Mouse (Mus musculus): ENCODE measurements around the gene Slc22a23.

The Slc22a23 gene

DNA sequence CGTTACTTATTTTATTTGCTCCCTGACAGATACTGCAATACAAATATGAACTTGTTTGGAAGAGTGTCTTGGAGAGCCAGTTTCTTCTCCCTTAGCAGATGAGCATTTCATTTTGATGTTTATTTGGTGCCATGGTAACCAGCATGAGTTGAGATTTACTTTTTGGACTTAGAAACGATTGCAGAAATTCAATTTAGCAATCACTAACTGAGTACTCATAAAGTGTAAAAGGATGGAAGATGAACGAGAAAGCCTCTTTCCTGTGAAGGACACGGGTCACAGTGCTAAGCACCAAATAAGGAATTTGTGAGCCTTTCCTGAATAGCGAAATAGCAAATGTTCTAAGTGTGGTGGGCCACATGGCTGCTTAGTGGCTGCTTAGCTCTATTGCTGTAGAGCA is 79.4 kb downstream of the Slc22a23 start:
- DNase-seq = no peak

DNA sequence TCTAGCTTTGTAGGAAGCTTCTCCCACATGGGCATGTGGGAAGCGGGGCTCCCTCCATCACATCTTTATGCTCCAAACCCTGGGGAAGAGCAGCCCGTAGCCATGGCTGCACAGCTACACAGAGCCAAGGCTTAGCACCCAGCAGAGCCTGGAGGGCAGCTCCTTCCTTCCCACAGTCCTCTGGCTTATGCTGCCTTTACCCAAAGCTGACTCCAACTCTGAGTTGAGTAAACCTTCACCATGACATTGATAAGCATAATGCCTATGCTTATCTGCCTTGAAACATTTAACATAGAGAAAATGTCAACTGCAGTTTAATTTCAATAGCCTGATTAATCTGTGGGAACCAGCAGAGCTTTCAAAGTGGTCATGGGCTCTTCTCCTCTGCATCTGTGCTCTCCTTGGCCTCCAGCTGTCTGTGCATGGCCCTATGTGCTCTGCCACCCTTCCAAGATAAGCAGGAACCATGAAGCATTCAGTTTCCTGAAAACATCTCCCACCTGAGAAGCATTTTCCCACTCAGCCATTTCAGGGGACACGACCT is 79.9 kb downstream of the Slc22a23 start:
- no peak for DNase-seq

DNA sequence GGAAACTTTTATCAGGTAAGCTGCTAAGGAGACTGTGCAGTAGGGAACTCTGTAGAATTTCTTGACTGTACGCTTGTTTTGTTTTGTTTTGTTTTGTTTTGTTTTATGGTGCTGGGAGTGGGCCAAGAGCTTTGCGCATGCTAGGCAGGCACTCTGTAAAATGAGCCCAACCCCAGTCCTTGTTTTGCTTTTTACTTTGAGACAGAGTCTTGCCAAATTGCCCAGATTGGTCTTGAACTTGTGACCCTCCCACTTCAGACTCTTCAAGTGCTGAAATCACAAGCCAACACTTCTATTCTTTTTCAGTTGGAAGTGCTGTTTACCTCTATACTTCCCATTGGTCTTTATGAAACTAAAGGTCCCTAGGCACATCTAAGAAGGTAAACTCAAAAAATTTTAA is 80.5 kb downstream of the Slc22a23 start:
- DNase-seq = no peak

DNA sequence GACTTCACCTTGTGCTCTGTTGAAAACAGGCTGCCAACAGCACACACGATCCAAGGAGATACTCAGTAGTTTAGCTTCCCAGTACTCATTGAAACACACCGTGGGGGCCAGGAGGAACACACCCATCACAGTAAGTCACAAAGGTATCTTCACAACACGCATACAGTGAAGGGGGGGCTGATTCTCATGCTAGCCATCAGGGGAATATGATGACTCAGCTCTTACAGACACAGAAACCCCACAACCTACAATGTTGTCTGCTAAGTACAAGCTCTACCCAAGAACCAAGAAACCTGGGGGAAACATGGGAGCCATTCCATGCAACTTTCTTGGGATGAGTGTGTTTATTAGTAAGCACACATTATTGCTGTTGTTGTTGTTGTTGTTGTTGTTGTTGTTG is 86.2 kb downstream of the Slc22a23 start:
- no peak for DNase-seq

DNA sequence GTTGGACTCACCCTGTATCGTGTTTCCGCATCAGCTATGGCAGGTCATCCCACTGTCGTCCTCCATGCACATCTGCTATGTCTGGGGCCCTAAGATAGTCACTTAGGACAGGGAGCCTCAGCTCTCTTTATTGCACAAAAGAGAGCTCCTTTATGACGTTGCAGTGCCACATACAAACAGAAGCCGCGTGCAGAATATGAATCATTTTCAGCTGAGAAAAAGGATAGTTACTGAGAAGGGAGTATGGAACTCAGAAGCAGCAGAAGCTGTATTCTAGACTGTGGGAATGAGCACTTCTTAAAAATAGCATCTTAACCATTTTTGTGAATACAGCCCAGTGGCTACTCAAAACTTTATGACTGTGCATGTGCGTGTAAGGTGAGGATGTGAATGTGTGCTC is 87.8 kb downstream of the Slc22a23 start:
- no peak for DNase-seq

DNA sequence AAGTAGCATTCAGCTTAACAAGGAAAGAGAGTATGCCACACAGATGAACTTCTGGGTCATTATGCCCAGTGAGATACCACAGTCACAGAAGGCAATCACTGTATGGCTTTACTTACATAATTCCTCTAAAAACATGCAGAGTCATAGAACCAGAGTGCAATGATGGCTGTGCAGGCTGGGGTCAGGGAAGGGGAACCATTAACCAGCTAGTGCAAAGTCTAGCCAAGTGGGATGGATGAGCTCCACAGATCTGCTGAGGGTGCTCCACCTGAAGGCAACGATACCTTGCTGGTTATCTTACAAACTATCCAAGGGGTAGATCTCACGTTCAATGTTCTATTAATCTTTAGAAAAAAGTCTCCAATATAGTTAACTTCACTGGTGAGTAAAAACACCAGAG is 88.3 kb downstream of the Slc22a23 start:
- no peak for DNase-seq

DNA sequence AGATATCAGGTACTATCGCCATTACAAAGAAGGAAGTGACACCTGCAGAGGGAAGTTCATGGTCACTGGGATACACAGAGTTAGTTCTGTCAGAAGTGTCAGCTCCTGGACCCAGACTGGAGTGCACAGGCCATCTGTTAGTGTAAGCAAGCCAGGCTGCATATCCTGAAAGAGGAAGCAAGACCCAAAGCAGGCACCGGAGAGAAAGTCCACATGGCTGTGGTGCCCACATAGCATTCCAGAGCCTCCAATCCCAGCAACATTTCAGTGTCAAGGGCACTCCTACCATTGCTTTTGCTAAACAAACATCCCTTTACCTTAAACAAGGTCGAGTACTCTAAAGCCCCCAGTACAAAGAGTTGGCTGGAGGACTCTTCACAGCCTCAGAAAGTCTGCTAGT is 89.7 kb downstream of the Slc22a23 start:
- peak; percentile 34 for DNase-seq

DNA sequence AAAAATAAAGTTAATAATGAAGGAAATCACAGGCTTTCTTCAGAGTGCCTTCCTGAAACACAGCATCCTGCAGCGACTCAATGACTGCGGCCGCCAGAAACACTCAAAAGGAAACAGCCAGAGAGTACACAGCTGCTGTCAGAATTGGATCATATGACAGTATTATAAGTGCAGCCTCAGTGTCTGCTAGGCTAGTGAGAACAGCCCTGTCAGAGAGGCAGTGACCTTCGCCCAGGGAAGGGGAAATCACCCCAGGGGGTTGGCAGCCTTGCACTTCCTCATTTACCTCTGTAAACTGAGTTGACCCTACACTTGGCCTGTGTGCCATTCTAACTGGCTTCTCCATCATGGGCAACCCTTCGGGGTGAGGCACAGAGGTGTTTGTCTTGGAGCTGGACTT is 90.3 kb downstream of the Slc22a23 start:
- no peak for DNase-seq

DNA sequence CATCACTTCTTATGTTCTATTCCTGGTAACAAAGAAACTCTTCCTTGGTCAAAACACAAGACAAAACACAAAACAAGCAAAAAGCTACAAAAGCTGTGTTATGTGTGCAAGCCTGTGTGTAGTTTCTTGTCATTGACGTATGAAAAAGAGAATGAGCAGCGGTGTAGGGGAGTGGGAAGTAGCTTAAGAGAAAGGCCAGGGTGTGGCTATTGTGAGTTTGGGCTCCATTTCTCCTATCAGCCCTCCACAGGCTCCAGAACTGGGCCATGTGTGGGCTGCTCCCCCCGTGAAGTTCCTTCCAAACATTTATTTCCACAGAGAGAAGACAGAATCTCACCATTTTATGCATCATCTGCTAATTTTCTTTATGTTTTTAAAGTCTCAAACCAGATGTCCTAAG is 91.2 kb downstream of the Slc22a23 start:
- DNase-seq = no peak

DNA sequence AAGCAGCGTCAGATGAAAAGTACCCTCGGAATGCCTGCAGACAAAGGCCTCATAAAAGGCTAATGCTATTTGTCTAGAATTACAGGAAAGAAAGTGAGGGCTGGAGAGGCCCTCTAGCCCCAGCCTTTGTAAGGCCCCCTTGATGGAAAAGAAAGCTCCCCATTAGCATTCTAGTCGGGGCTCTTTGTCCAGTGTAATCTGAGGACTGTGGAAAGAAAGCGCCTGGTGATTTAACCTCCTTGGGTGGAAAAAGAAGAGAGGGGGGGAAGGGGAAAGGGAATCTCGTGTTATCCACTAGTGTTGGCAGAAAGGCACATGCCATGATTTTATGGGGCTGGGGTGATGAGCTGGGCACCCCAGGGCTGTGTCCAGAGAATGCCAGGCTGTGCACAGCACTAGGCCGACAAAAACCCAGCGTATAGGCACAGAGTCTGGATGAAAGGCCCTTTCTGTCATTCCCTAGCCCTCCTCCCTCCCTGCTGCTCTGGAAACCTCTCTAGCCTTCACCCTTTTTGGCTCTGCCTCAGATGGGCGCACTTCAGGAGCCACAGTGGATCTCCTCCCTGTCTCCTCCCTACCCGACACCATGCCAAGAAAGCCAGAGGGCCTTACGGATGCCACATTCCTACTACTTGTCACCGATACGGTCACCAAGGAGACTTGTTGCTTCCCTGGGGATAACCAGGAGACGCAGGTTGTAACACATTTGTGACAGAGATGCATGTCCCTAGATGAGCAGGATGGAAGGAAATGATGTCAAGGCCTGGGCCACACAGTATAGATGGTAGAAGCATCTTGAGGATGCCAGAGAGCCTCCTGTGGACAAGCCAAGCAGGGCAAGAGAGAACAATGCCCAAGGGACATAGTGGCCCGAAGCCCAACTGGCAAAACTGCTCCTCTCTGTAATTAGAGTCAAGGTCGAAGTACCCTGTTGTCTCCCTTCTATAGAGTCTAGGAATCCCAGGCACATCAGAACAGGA is 95.8 kb downstream of the Slc22a23 start:
- peak; percentile 36 for DNase-seq

DNA sequence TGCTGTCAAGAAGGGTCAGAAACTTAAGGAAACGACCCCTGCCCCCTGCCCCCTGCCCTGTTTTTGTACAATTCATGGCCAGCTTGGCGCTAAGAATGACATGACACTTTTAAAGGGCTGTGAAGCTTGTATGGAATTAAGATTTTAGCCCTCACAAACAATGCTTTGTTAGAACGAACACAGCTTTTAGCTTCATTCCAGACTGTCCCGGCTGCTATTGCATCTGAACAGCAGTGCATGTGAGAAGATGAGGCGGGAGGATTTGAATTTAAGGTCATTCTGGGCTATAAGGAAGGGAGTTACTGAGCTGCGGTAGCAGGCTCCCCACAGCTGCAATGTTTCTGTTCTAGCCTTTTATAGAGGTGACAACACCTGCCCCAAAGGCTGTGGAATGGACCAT is 96.9 kb downstream of the Slc22a23 start:
- no peak for DNase-seq

DNA sequence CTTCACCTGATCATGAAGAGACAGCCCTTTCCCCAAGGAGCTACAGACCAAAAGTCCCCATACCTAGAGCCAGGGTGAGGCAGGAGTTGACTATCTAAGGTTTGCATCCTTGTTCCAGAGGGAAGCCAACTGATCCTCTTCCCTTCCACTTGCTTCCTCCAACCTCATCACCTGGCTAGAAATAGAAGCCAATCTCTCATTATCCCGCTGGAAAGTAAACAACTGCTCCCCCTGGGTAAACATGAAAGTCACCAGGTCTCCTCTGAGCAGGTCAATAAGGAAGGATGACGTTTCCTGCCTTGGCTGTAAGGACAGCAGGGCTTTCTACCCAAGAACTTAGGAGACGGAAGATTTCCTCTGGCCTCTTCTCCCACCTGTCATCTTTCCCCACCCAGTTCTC is 98.2 kb downstream of the Slc22a23 start:
- DNase-seq = no peak

DNA sequence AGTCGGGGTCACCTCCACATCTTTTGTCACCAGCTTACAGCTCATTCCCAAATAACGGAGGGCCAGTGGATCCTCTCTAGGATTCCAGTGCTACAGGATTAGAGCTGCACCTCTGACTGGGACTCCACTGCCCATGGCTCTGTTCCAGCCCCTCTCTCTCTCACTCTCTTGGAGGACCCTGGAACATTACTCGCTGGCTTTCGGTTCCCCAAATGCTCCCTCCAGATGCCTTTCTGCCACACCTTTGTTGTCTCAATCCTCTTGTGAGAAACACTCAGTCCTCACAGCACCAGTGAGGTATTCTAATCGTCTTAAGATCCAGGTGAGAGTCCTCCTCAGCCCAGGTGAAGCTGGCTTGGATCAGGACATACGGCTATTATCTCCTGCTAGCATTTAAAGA is 99.8 kb downstream of the Slc22a23 start:
- no peak for DNase-seq

DNA sequence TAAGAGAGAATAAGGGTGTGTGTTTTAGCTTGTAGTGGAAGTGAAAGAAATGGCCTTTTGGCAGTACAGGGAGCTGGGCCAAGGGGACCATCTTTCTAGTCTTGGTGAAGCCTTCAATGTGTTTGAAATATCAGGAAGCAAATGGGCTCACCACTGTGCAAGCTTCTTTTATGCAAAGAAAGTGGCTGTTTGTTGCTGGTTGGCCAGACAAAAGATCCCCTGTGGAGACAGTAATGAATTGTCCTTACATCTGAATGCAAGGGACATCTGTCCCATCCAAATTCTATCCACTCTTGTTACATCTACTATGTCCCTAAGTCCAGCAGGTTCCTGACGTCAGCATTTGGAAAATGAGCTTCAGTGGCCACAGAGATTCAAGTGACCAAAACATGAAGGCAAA is 100.8 kb downstream of the Slc22a23 start:
- peak; percentile 28 for DNase-seq

DNA sequence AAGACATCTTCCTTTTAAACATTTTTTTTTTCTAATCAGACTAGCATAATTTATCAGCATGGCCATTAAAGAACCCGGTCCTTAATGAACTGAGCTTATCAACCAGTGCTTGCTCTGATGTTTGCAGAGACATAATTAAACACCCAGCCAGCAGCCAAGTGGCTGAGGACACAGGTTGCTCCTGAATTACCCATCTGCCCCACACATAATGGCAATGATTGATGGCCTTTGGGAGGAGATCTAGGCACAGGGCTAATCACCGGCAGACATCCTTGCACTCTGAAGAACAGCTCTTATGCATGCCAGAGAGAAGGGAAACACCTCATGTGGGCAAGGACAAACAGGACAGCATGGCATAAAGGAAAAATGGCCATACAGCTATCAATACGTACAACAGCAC is 102.8 kb downstream of the Slc22a23 start:
- DNase-seq = no peak

DNA sequence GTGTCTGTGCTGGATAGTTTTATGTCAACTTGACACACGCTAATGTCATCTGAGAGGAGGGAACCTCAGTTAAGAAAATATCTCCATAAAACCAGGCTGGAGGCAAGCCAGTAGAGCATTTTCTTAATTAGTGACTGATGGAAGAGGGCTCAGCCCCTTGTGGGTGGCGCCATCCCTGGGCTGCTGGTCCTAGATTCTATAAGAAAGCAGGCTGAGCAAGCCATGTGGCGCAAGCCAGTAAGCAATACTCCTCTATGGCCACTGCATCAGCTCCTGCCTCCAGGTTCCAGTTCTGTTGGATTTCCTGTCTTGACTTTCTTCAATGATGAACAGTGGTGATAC is 104.9 kb downstream of the Slc22a23 start:
- DNase-seq = no peak

DNA sequence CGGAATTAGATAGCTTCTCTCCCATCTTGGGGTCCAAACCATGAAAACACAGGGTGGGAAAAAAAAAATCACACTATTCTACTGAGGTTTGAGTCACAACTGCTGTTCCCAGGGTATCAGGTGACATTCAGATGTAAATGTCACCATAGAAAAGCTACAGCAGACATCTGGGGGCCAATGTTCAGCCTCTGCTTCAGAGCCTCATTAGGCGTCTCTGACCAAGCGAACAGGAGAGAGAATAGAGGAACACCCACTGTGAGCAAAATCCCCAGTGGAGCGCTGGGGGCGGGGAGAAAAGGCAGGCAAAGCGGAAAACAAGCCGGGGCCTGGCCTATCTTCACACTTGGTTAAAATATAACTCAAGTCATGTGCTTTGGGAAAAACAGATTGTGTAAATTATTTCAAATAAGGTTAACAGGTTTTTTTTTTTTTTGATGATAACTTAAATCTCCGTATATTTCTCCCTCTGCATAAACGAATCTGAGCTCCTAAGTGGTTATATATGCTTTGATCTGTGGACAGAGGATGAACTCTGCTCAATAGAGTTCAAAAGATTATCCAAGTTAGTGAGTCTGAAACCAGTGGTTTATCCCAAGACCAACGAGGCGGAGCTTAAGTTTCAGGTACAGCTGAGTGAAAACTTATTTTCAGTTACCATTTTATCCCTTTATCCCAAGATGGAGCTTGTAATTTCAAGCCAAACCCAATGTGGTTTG is 105.5 kb downstream of the Slc22a23 start:
- DNase-seq = no peak

DNA sequence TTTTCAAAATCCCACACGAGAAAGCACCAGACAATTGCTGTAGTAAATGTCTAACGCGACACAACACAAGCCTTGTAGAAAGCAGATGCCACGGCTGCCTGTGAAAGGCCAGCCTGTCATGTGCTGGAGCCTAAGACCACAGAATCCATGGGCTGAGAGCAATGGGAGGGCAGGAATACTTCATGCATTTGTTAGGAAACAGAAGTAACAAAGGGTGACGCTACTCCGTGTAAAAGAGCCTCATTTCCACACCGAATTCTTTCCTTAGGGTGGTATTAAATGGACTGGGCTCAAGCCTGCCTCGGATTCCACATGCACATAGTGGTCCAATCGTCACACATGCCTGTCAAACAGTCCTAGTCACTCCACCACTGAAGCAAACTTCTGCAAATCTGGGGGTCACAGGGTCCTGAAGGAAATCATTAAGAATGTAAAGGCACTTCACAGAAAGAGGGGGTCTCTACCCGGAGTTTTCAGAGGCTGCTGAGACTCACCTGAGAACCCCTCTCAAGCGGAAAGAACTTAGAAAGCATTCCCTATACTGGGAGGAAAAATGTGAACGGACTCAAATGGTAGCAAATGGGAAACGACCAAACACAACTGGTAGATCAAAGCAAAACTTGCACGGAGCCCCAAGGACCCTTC is 106.2 kb downstream of the Slc22a23 start:
- no peak for DNase-seq

DNA sequence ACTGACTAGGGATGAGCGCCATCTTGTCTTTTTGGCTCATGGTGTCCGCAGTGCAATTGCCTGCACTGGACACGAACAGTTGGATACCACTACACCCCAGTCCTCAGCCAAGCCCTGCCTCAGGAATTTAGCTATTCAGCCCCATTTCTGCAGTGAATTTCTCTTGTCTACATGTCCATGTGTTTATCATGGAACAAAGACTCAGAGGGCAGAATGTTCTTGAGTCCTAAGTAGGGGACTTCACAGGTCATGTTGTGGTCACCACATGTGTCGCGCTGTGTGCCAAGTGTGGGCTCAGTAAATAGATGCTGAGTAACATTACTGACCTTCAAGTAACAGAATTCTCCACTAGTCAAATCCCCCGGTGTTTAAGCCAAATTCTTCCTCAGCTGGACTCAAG is 109.9 kb downstream of the Slc22a23 start:
- DNase-seq = no peak

DNA sequence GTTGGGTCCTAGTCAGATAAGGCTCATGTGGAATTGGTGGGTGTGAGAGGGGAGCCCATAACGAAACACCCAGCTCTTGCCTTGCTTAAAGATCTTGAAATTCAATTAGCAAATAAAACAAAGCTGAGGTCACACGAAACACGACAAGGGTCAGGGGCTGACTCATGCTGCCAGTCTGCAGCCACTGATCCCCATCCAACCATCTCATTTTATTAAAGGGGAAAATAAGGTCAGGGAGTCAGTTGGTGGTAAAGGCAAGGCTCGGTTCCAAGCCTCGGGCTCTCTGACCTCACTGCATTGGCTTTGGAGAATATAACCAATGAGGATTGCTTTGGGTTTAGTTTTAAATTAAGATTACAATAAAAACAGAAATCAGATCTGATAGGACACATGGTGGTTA is 110.5 kb downstream of the Slc22a23 start:
- DNase-seq = no peak

DNA sequence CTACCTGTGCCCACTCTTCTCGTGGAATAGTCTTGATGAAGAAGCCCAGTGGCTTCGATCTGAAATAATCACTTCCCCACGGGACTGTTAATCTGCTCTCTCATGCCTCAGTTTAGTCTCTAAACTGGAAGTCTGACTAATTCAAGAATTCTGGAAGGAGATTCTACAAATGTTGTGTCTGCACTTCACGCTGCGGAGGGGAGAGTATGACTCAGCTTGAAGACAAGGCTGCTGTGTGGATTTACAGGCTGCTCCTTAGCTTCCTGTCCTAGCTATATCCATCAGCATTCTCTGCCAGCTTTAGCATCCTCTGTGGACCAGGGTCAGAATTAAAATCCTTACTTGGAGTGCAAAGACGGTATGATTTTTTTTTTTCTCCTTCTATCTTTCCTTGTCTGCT is 112.0 kb downstream of the Slc22a23 start:
- no peak for DNase-seq

DNA sequence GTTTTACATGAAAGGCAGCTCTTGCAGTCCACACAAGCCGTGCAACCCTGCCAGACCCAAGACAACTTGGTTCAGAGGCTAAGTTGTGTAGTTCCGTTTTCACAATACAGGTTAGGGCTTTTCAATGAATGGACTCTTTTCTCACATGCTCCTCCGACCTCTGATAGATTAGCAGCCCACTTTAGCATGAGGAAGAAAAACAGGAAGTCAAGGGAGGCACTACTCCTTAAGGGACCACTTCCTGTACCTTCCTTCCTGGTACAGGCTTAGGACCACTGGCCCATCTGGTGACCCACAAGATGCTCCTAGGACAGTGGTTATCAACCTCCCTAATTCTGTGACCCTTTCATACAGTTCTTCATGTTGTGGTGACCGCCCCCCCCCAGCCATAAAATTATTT is 116.1 kb downstream of the Slc22a23 start:
- DNase-seq = no peak
